ENCODE assay signal across 24 mouse cellular contexts in the genomic region with DNA sequence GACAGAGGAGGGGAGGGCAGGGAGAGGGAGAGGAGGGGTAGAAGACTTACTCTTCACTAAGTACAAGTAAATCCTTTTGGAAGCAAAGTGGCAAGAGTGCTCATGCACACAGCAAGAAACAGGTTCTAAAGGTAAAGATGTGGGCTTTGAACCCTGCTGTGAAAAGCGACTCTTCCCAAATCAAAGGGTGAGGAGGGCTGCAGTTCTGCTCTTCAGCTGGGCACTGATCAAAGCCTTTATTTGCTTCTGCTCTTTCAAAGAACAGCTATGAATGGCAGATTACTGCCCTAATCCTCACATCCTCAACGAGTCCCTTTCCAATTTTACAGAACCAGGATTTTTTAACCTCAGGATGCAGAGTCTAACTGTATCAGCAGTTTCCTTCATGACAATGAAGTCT.
DNase-seq lines count a peak whose midpoint lies in the region; ATAC-seq and TF ChIP-seq lines count a peak whose summit lies in the region.
"Had no signal": no experiment of that assay in that cellular context is flagged by ENCODE, and none has a peak within 500 bp of the region (broad histone marks: within the 10 kb centered on the region; RNA-seq: fewer than 3 reads in every experiment).

No protein-coding gene starts in this region.

- no peak overlapping the region for H3K4me2 ChIP-seq in midbrain, embryonic 11.5 days
- H3K4me2 ChIP-seq in midbrain, embryonic 15.5 days, result no peak overlapping the region
- no peak overlapping the region for H3K4me2 ChIP-seq in midbrain, postnatal 0 days (ENCODE audit: low read depth, low read length, poor library complexity, severe bottlenecking)
- H3K4me2 ChIP-seq in midbrain, embryonic 16.5 days (ENCODE audit: low read length), result no peak overlapping the region
- H3K4me2 ChIP-seq: embryonic facial prominence, embryonic 13.5 days; embryonic facial prominence, embryonic 15.5 days; forebrain, embryonic 12.5 days; forebrain, embryonic 15.5 days had no signal

- H3K27me3 ChIP-seq in midbrain, embryonic 11.5 days (ENCODE audit: control insufficient read depth, insufficient read depth, low read length), result no peaks in the 10 kb centered on the region
- no peaks in the 10 kb centered on the region for H3K27me3 ChIP-seq in midbrain, embryonic 10.5 days (ENCODE audit: low read depth, poor library complexity, severe bottlenecking)
- no peaks in the 10 kb centered on the region for H3K27me3 ChIP-seq in midbrain, embryonic 15.5 days (replicated peaks)
- no peaks in the 10 kb centered on the region for H3K27me3 ChIP-seq in midbrain, postnatal 0 days (ENCODE audit: insufficient read depth, low read length)
- no peaks in the 10 kb centered on the region for H3K27me3 ChIP-seq in midbrain, embryonic 16.5 days (ENCODE audit: control insufficient read depth, insufficient read depth, low read depth, low read length)
- H3K27me3 ChIP-seq: embryonic facial prominence, embryonic 13.5 days; embryonic facial prominence, embryonic 15.5 days; forebrain, embryonic 12.5 days; forebrain, embryonic 15.5 days; Patski had no signal

- no peak overlapping the region for H3K4me3 ChIP-seq in midbrain, embryonic 11.5 days (ENCODE audit: low read depth, low read length)
- H3K4me3 ChIP-seq in midbrain, embryonic 10.5 days, result no peak overlapping the region
- H3K4me3 ChIP-seq in midbrain, embryonic 15.5 days, result no peak overlapping the region
- no peak overlapping the region for H3K4me3 ChIP-seq in midbrain, postnatal 0 days (ENCODE audit: low read depth, low read length)
- H3K4me3 ChIP-seq in midbrain, embryonic 16.5 days (ENCODE audit: low read depth, low read length), result no peak overlapping the region
- H3K4me3 ChIP-seq: embryonic facial prominence, embryonic 13.5 days; embryonic facial prominence, embryonic 15.5 days; erythroblast, embryonic 14.5 days; forebrain, embryonic 10.5 days; forebrain, embryonic 12.5 days; forebrain, embryonic 15.5 days had no signal

- no peaks in the 10 kb centered on the region for H3K9me3 ChIP-seq in midbrain, embryonic 11.5 days (ENCODE audit: control insufficient read depth, low read length)
- H3K9me3 ChIP-seq in midbrain, embryonic 10.5 days (replicated peaks), result no peaks in the 10 kb centered on the region
- no peaks in the 10 kb centered on the region for H3K9me3 ChIP-seq in midbrain, embryonic 15.5 days
- H3K9me3 ChIP-seq in midbrain, postnatal 0 days (ENCODE audit: low read length), result no peaks in the 10 kb centered on the region
- H3K9me3 ChIP-seq in midbrain, embryonic 16.5 days (replicated peaks; ENCODE audit: control insufficient read depth, low read length, poor library complexity, severe bottlenecking), result no peaks in the 10 kb centered on the region
- H3K9me3 ChIP-seq: embryonic facial prominence, embryonic 13.5 days; embryonic facial prominence, embryonic 15.5 days; forebrain, embryonic 10.5 days; forebrain, embryonic 12.5 days; forebrain, embryonic 15.5 days had no signal

- H3K9ac ChIP-seq in midbrain, embryonic 11.5 days (ENCODE audit: low read length), result no peak overlapping the region
- no peak overlapping the region for H3K9ac ChIP-seq in midbrain, embryonic 15.5 days
- no peak overlapping the region for H3K9ac ChIP-seq in midbrain, postnatal 0 days (replicated peaks; ENCODE audit: low read length, poor library complexity, severe bottlenecking)
- no peak overlapping the region for H3K9ac ChIP-seq in midbrain, embryonic 16.5 days (ENCODE audit: low read depth, low read length)
- H3K9ac ChIP-seq: embryonic facial prominence, embryonic 13.5 days; embryonic facial prominence, embryonic 15.5 days; forebrain, embryonic 12.5 days; forebrain, embryonic 15.5 days had no signal

- TF ChIP-seq CTCF in midbrain, postnatal 0 days (IDR thresholded peaks at IDR 0.05), result no peak

- WGBS in midbrain, embryonic 11.5 days, result 0% methylated on average over 2 of the region's 2 CpGs
- 6% methylated on average over 2 of the region's 2 CpGs for WGBS in midbrain, embryonic 10.5 days
- WGBS in midbrain, embryonic 15.5 days, result 3% methylated on average over 2 of the region's 2 CpGs
- 8% methylated on average over 2 of the region's 2 CpGs for WGBS in midbrain, postnatal 0 days
- 2% methylated on average over 2 of the region's 2 CpGs for WGBS in midbrain, embryonic 16.5 days

- DNase-seq in midbrain, embryonic 11.5 days (ENCODE audit: low spot score, missing footprints), result peak; percentile 62
- no peak for DNase-seq in midbrain, embryonic 10.5 days (ENCODE audit: low spot score)
- no peak for DNase-seq in midbrain, postnatal 0 days (ENCODE audit: low spot score)
- DNase-seq in MN1 (ENCODE audit: low spot score), result no peak
- DNase-seq: adrenal gland, adult 8-10 months; adrenal gland, postnatal 14 days; adrenal gland, postnatal 36 days; cerebellum, adult 11 months; cerebellum, adult 18-20 months; cerebellum, adult 8-10 months; cerebellum, adult 9-11 months; cerebellum, postnatal 14 days; cerebellum, postnatal 36 days; embryo, embryonic 11 days had no signal

- no peak overlapping the region for H3K27ac ChIP-seq in midbrain, embryonic 11.5 days (ENCODE audit: low read depth, low read length)
- H3K27ac ChIP-seq in midbrain, embryonic 10.5 days (replicated peaks), result no peak overlapping the region
- H3K27ac ChIP-seq in midbrain, embryonic 15.5 days, result no peak overlapping the region
- H3K27ac ChIP-seq in midbrain, postnatal 0 days (ENCODE audit: low read depth, low read length), result no peak overlapping the region
- no peak overlapping the region for H3K27ac ChIP-seq in midbrain, embryonic 16.5 days (ENCODE audit: low read length)
- H3K27ac ChIP-seq: embryonic facial prominence, embryonic 13.5 days; embryonic facial prominence, embryonic 15.5 days; forebrain, embryonic 10.5 days; forebrain, embryonic 12.5 days; forebrain, embryonic 15.5 days had no signal

- no peak for ATAC-seq in midbrain, embryonic 11.5 days (ENCODE audit: low FRiP score)
- ATAC-seq in midbrain, embryonic 15.5 days (replicated peaks), result peak; percentile 70
- ATAC-seq in midbrain, postnatal 0 days (ENCODE audit: low FRiP score), result no peak
- peak; percentile 39; the same call in 1 of the 2 replicates for ATAC-seq in midbrain, embryonic 16.5 days
- ATAC-seq: activated CD4-positive, CD25-positive, alpha-beta regulatory T cell, adult 4 months; forebrain, embryonic 15.5 days; Patski had no signal

- H3K36me3 ChIP-seq in midbrain, embryonic 11.5 days (ENCODE audit: control insufficient read depth, insufficient read depth, low read length), result no peaks in the 10 kb centered on the region
- H3K36me3 ChIP-seq in midbrain, embryonic 10.5 days, result no peaks in the 10 kb centered on the region
- no peaks in the 10 kb centered on the region for H3K36me3 ChIP-seq in midbrain, embryonic 15.5 days (replicated peaks)
- no peaks in the 10 kb centered on the region for H3K36me3 ChIP-seq in midbrain, postnatal 0 days (ENCODE audit: insufficient read depth, low read length)
- H3K36me3 ChIP-seq in midbrain, embryonic 16.5 days (ENCODE audit: control insufficient read depth, insufficient read depth, low read length), result no peaks in the 10 kb centered on the region
- H3K36me3 ChIP-seq: embryonic facial prominence, embryonic 13.5 days; embryonic facial prominence, embryonic 15.5 days; forebrain, embryonic 10.5 days; forebrain, embryonic 12.5 days; forebrain, embryonic 15.5 days had no signal

- H3K4me1 ChIP-seq in midbrain, embryonic 11.5 days (ENCODE audit: control insufficient read depth, insufficient read depth, low read length), result no peaks in the 10 kb centered on the region
- H3K4me1 ChIP-seq in midbrain, embryonic 10.5 days, result peaks cover 4% of the 10 kb centered on the region
- H3K4me1 ChIP-seq in midbrain, embryonic 15.5 days, result no peaks in the 10 kb centered on the region
- no peaks in the 10 kb centered on the region for H3K4me1 ChIP-seq in midbrain, postnatal 0 days (ENCODE audit: insufficient read depth, low read length)
- H3K4me1 ChIP-seq in midbrain, embryonic 16.5 days (ENCODE audit: control insufficient read depth, insufficient read depth, low read length), result no peaks in the 10 kb centered on the region
- H3K4me1 ChIP-seq: embryonic facial prominence, embryonic 13.5 days; embryonic facial prominence, embryonic 15.5 days; forebrain, embryonic 12.5 days; forebrain, embryonic 15.5 days had no signal

Comparison
In these comparisons a context has a peak if more than half of its experiments do, and no peak if none do; other contexts are left out.
1. ATAC-seq: peak in midbrain, embryonic 15.5 days (single experiment) and midbrain, embryonic 16.5 days (single experiment); none in midbrain, embryonic 11.5 days (single experiment) and midbrain, postnatal 0 days (single experiment).